Mouse (Mus musculus) lung, adult 2 months (tissue): ENCODE measurements around the gene Ppa2.

Experiments
- CTCF ChIP-seq: fragments of 200-500 bp; IDR thresholded peaks from 2 replicates; pipeline ENCODE4 v1.5.1; 2011; ENCODE audit warnings: mild to moderate bottlenecking, low read length, control low read depth; ENCODE audit not compliant: insufficient read depth
- POLR2A ChIP-seq: fragments of 200-500 bp; IDR thresholded peaks from 2 replicates; pipeline ENCODE4 v1.6.1; 2011; ENCODE audit warnings: low read depth, mild to moderate bottlenecking, control low read depth, low read length, borderline replicate concordance; ENCODE audit errors: extremely low read depth

DNA sequence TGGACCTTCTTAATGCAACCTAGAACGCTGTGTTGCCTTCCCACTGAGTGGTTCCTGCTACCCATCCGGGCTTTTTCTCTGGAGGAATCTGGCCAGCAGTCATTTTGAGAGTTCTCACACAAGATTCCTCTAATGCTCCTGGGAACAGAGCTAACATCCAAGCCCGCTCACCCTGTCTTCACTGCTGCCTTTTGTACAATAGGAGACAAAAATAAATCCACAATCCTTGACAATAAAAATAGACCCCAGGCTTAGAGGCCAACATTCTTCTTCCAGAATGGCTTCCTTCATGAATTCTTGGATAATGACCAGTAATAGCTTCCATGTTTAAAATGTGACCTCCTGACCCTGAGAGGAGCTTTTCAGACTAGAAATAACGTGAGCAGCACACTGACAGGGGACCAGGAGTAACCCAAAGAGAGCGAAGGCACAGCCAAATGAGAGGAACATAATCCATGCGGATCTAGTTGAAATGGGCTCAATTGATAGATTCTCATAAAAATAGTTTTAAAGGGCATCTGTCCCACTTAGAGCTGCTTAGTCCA, 74.3 kb downstream of the Ppa2 start:
- no peak for TF ChIP-seq POLR2A
- no peak for TF ChIP-seq CTCF
